Mouse (Mus musculus) heart, postnatal 14 days (tissue): ENCODE measurements around the gene Zfp936. TPM values are rescaled to one million over a fixed set of nuclear protein-coding genes. Genes with fewer than 3 reads are reported as not detected.
A peak's percentile ranks its signal among the peaks of the same experiment; 100 is the strongest.
"Not testable (repeated sequence)": the region's sequence is repeated elsewhere in the genome, so short reads cannot be mapped to it uniquely, and the experiment has no call there.

ENCODE experiments used
- DNase-seq, 2 experiments: peaks; one replicate each; pipeline ENCODE4 v3.0.0; 2021 to 2022
- intact Hi-C: fragments of 180-260 bp; cut with DNase I; formaldehyde crosslinking; loops from one replicate; pipeline ENCODE4 v1.15.1; 2025
- long read RNA-seq, 2 experiments: library from polyadenylated mRNA; stranded (forward); transcript quantifications; one replicate each; pipeline ENCODE4 v2.0.0; 2021
- microRNA-seq, 2 experiments: library from miRNA; unstranded; fragments of <30 nt; microRNA quantifications; one replicate each; pipeline ENCODE4 v1.2.0; 2021 to 2022
- total RNA-seq, 2 experiments: library from RNA; stranded (reverse); gene quantifications; 2 replicates each; pipeline ENCODE4 v1.2.3; 2021

The Zfp936 gene
- total RNA-seq, result not detected
- long read RNA-seq, experiment 1, result 0 reads
- long read RNA-seq, experiment 2, result 0 reads

DNA sequence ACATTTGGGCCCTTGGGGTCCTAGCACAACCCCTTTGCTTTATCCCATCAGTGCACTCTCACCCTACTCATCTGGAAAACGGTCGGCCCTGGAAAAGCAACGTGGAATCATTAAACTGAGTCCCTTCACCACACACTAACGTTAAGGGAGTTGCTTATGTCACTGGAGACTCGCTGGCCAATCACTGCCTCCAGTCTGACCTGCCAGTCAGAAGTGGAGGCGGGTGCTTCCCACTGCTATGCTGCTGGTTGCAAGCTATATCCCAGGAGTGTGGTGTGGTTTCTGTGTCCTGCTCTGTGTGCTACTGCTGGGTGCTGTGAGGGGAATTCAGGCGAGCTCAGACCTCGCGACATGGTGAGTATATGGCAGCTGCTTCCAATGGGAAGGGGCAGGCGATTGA lies at the start of gene Zfp936:
Gene Zfp936, plus strand, starts transcription at position 301 of the 400 bp plus-strand sequence.
- intact Hi-C loops, DNase-seq: not testable (repeated sequence)

DNA sequence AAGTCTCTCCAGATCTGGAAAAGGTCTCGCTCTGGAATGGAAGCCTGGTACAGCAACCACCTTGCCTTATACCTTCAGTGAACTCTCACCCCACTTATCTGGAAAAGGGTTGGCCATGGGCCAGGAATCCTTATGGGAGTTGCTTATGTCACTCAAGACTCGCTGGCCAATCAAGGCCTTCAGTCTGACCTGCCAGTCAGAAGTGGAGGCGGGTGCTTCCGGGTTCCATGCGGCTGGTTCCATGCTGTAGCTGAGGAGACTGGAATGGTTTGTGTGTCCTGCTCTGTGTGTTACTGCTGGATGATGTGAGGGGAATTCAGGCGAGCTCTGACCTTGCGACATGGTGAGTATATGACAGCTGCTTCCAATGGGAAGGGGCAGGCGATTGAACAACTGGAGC lies 36.2 kb upstream of the Zfp936 start:
- no peak for DNase-seq
- intact Hi-C loops, result no loop called here

DNA sequence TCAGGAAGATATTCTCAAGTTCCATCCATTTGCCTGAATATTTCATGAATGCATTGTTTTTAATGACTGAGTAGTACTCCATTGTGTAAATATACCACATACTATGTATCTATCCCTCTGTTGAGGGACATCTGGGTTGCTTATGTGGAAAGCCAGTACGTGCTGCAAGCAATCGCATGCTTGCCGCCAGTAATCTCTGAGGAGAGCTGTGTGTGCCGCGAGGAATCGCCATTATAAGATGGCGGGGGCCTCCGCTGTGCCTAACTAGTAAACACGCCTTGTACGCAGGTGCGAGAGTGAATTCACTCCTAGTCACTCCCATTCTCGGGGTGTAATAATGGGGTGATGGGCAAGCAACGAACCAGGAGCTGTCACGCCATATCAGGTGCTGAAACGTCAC lies 14.7 kb downstream of the Zfp936 start:
- DNase-seq, intact Hi-C loops: not testable (repeated sequence)

DNA sequence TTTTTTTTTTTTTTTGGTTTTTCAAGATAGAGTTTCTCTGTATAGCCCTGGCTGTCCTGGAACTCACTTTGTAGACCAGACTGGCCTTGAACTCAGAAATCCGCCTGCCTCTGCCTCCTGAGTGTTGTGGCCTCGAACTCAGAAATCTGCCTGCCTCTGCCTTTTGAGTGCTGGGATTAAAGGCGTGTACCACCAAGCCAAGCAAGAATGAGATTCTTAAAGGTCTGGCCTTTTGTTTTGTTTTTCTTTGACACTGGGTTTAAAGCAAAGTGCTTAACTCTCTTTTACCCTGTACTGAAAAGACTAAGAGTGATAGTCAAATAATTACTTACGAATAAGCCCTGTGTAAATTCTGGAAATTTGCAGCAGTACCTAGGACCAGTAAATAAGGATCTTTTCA lies 50.1 kb downstream of the Zfp936 start:
- not testable (repeated sequence) for DNase-seq

DNA sequence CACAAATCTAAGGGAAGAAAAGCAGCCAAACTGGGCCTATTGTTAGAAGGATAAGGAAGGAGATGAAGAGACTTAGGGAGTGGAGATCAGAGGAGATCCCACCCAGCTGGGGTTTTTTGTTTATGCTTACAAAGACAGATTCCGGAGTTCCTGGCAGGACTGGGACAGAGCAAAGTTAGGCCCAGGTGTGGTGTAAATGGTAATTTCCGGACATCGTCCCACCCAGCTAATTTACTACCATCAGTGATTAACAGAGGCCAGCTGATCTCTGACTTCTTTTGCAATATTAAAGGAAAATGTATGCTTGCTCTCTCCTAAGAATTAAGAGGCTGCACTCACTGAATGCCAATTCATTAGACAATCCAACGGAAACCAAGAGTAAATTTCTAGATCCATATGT lies 53.1 kb downstream of the Zfp936 start:
- DNase-seq, intact Hi-C loops: not testable (repeated sequence)

More for the DNA sequence above, 50.1 kb downstream of the Zfp936 start:
- intact Hi-C loops, result not testable (repeated sequence)

DNA sequence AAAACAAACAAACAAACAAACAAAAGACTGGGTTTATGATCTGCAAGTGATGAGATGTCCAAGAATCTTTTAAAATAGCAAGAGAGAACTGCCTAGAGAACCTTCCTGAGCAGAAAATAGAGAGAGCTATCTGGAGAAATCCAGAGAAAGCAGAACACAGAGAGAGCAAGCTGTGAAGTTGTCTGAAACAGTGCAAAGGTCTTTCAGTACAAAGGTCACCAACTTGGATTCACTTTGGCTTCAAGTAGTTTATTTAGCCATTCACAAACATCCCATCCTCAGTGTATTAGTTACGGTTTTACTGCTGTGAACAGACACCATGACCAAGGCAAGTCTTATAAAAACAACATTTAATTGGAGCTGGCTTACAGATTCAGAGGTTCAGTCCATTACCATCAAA lies 53.8 kb downstream of the Zfp936 start:
- DNase-seq, intact Hi-C loops: not testable (repeated sequence)

DNA sequence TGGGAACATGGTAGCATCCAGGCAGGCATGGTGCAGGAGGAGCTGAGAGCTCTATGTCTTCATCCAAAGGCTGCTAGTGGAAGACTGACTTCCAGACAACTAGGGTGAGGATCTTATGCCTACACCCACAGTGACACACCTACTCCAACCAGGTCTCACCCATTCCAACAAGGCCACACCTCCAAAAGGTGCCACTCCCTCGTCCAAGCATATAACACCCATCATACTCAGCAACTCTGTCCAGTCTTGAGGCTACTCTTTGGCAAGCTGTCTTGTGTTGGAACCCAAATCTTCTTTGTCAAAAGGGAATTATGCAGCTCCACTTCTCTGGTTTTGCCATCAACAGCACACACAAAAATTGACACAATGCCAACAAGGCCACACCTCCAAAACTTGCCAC lies 54.2 kb downstream of the Zfp936 start:
- intact Hi-C loops, result not testable (repeated sequence)

DNA sequence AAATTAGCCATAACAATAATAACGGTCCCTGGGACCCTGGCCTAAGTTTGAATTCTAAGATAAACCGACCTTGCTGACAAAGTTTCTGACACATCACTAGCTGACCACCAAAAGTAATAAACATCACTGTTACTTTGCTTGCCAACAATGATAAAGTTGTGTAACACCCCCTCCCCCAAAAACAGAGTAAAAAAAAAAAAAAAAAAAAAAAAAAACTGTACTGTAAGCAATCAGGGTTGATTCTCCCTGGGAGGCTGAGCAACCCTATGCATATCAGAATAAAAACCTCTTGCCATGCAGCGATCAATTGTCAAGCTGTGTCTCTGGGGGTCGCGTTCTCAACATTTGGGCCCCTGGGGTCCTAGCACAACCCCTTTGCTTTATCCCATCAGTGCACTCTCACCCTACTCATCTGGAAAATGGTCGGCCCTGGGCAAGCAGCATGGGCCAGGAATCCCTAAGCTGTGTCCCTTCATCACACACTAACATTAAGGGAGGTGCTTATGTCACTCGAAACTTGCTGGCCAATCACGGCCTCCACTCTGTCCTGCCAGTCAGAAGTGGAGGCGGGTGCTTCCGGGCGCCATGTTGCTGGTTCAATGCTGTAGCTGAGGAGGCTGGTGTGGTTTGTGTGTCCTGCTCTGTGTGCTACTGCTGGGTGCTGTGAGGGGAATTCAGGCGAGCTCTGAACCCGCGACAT lies 63.1 kb downstream of the Zfp936 start:
- intact Hi-C loops, result no loop called here
- no peak for DNase-seq

More for the DNA sequence above, 54.2 kb downstream of the Zfp936 start:
- DNase-seq, result not testable (repeated sequence)

DNA sequence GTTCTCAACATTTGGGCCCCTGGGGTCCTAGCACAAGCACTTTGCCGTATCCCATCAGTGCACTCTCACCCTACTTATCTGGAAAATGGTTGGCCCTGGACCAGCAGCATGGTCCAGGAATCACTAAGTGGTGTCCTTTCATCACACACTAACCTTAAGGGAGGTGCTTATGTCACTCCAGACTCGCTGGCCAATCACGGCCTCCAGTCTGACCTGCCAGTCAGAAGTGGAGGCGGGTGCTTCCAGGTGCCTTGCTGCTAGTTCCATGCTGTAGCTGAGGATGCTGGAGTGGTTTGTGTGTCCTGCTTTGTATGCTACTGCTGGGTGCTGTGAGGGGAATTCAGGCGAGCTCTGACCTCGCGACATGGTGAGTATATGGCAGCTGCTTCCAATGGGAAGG lies 99.8 kb downstream of the Zfp936 start:
- intact Hi-C loops, result not testable (repeated sequence)

More for the DNA sequence above, 99.8 kb downstream of the Zfp936 start:
- peak; percentile 9 to 11 for DNase-seq

Small RNA genes within 50 kb of the gene (microRNA-seq; reads per million reads assigned to microRNA genes)
- gene Gm22707, result 0 reads per million in 2 experiments

Other genes with a start within 250 kb of the Zfp936 start
- not detected for gene Gm2381, start 247.0 kb upstream of the Zfp936 start, total RNA-seq
- not detected for gene Vmn2r63, start 180.4 kb upstream of the Zfp936 start, total RNA-seq
- not detected for gene Gm9268, start 95.5 kb upstream of the Zfp936 start, total RNA-seq
- 10 to 100 TPM; 17.3 to 17.6 TPM for gene Zfp715, start 199.1 kb downstream of the Zfp936 start, total RNA-seq
- not detected for gene Siglecf, start 237.1 kb downstream of the Zfp936 start, total RNA-seq